Mouse (Mus musculus) CD4-positive, CD25-positive, alpha-beta regulatory T cell, adult 4 months (primary cell): ENCODE results near the gene Hmgxb4. TPM values are rescaled to one million over a fixed set of nuclear protein-coding genes. Genes with fewer than 3 reads are reported as not detected.

Experiments
- ATAC-seq: one replicate; pipeline ENCODE4 v1.8.0; 2017
- polyA plus RNA-seq, 2 experiments: library from polyadenylated mRNA; unstranded; fragments of 100-300 nt; shearing (Covaris generic); gene quantifications; one replicate each; pipeline ENCODE4 v1.2.1; 2017

Hmgxb4 gene
- polyA plus RNA-seq, 2 experiments from 2014 or later: 34.7 to 52.0 TPM

GRCm38 (mm10) chr8:75071627-75072346, 78.6 kb downstream of the Hmgxb4 start:
- peak; percentile 81 for ATAC-seq

GRCm38 (mm10) chr8:75074876-75075275, 81.7 kb downstream of the Hmgxb4 start:
- no peak for ATAC-seq

DNA sequence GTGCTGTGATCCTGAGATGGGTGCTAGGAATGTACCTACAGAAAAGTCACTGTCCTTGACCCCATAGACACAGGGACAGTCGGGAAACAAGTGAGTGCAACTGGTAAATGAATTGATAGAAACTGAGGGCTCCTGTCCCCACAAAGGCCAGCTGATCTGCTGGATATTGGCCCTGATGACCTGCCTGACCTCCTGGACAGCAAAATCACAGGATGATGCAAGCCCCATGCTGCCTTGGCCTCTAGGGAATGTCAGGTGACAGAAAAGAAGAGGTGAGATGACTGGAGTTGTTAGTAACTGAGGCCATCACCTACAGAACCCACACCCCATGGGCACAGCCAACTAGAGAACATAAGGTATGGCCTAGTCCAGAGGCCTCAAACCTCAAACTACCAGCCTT, 85.1 kb downstream of the Hmgxb4 start:
- ATAC-seq: no peak

- no peak for ATAC-seq
These were observed 85.7 kb downstream of the Hmgxb4 start for GRCm38 (mm10) chr8:75078851-75079250.

Other genes starting within 250 kb of the Hmgxb4 start
- not detected for gene Isx, start 120.2 kb upstream of the Hmgxb4 start, polyA plus RNA-seq
- gene Tom1, start 40.3 kb downstream of the Hmgxb4 start, polyA plus RNA-seq: 10 to 100 TPM; 14.1 to 14.6 TPM
- 10 to 100 TPM in 1 of 2 experiments, 1 to 10 TPM in 1; 3.9 to 13.8 TPM for gene Hmox1, start 100.3 kb downstream of the Hmgxb4 start, polyA plus RNA-seq
- 10 to 100 TPM; 32.9 to 59.3 TPM for gene Mcm5, start 116.2 kb downstream of the Hmgxb4 start, polyA plus RNA-seq
- not detected for gene Rasd2, start 220.6 kb downstream of the Hmgxb4 start, polyA plus RNA-seq